Mouse (Mus musculus) left cerebral cortex, adult 11 months (tissue): ENCODE data around the gene Hoxa3.

Experiments
- DNase-seq: peaks from one replicate; pipeline ENCODE4 v3.0.0; 2022; ENCODE audit warnings: low spot score

The Hoxa3 gene

GRCm38 (mm10) chr6:52167736-52168161 is 45.4 kb downstream of the Hoxa3 start:
- no peak for DNase-seq

GRCm38 (mm10) chr6:52167176-52167575 is 46.0 kb downstream of the Hoxa3 start:
- no peak for DNase-seq

DNA sequence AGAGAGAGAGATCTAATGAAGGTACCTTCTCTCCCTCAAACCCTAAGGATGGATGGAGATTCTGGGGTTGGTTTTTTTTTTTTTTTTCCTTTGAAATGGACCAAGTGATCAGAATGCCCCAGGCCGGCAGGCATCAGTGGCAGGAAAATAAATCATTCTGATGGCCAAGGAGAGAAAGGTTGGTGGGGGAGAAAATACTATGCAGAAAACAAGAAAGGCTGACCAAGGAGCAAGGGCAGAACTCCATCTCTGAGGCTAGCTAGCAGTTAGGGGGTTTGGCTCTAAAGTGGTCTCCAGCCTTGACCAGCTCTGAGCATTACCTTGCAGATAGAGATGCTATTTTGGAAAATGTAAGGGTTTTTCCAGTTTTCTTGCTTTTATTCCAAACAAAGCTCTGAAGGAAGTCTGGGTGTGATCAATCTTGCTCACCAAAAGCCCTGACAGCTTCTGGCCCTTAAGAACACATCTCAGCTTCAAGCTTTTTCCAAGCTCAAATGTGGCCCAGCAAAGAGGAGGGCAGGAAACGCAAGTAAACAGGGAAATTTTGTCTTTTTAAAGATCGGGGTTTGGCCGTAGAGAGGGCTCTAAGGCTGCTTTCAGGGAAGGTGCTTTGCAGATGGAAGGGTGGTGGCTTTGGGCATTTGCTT is 46.6 kb downstream of the Hoxa3 start:
- no peak for DNase-seq

GRCm38 (mm10) chr6:52165441-52166370 is 47.4 kb downstream of the Hoxa3 start:
- DNase-seq = no peak

GRCm38 (mm10) chr6:52164626-52165440 is 48.3 kb downstream of the Hoxa3 start, which contains the start of gene Hoxa2:
Hoxa2 (minus strand) TSS chr6:52164831.
- no peak for DNase-seq

DNA sequence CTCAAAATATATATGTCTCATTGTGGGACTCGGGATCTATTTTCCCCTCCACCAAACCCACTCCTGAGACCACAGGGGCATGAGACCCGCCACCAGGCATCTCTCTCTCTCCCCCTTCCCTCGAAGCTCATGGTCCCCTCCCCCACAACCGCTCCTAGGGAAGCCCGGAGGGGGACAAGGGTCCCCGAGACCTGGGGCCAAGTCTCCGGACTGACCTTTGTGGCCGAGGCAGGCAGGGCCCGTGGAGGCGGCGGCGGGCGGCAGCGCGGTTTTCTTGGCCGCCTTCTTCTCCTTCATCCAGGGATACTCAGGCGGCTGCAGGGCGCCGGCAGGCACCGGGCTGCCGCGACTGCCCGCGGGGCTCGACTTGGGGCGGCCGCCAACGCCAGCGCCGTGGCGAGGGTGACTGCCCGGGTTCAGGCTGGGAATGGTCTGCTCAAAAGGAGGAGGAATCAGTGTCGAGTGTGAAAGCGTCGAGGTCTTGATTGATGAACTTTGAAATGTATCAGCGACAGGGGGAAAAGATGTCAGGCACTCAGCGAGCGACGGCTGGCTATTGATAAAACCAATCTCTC is 49.0 kb downstream of the Hoxa3 start:
- DNase-seq = no peak

DNA sequence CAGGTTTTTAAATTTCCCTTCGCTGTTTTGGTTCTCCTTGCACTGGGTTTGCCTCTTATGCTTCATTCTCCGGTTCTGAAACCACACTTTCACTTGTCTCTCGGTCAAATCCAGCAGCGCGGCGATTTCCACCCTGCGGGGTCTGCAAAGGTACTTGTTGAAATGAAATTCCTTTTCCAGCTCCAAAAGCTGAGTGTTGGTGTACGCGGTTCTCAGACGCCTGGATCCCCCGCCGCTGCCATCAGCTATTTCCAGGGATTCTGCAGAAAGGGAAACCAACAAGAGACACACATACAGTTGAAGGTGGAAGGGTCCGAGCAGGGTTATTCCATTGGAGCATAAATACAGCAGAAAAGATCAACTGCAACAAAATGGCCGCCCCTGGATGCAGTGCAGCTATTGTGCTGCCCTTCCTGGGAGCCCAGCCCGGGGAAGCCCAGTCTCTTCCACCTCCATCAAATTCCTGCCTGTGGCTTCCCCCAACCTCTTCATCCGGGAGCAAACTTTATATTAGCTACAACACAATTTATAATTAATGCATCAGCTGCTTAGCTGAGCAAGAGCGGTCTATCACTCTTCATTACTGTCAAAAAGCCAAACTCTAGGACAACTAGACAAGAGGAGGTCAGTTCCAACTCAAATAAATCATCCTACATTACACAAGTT is 49.6 kb downstream of the Hoxa3 start:
- DNase-seq = no peak

DNA sequence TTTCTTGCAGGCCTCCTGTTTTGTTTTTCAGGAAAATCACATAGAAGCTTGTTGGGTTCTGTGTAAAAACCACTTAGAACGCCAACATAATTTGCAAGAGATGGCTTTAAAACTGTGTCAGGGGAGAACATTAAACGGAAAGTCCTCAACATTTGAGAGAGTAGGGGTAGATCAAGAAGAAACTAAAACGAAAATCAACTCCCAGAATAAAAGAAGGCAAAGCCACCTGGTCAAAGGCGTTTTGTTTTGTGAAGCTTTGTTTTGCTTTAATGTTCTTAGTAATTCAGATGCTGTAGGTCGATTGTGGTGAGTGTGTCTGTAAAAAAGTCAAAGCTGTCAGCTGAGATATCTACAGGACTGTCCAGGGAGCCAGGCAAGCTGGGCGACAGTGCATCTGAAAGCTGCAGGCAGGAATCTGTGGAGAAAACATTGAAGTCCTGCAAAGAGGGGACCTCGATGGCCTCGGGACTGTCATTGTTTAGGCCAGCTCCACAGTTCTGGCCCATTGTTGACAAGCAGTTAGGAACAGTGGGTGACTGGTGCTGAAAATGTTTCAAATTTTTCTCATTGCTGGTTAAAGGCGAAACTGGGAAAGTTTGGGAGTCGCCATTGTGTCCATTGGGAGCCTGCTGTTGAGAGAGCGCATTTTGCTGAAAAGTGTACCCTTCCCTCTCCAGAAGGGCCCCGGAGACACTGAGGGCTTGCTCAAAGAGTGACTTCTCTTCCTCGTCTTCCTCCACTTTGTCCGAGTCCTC is 50.3 kb downstream of the Hoxa3 start:
- no peak for DNase-seq

- DNase-seq = no peak
These were observed 51.1 kb downstream of the Hoxa3 start for GRCm38 (mm10) chr6:52162093-52162380.

GRCm38 (mm10) chr6:52161336-52162092 is 51.6 kb downstream of the Hoxa3 start:
- DNase-seq = no peak

GRCm38 (mm10) chr6:52160511-52161335 is 52.4 kb downstream of the Hoxa3 start:
- DNase-seq = no peak

DNA sequence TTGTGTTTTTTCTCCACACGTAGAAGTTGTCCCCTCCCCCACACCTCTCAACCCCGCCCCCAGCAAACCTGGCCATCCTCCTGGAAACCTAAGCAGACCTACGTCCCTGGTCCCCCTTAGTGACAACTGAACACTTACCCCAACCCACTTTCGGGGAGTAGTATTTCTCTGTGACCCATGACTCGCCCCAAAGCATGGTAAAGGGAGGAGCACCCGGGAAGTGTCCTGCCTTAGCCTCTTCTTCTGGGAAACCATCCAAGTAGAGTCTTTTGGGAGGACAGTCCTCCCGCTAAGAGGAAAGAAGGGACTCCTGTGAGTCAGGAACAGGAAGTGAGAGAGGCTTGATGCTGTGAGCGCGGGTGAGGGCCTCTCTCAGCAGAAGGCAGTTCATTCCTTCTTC is 53.2 kb downstream of the Hoxa3 start:
- no peak for DNase-seq

GRCm38 (mm10) chr6:52159164-52159761 is 53.9 kb downstream of the Hoxa3 start:
- DNase-seq = no peak

GRCm38 (mm10) chr6:52158276-52159051 is 54.7 kb downstream of the Hoxa3 start, which contains the start of gene Hoxa1:
Hoxa1 (minus strand) TSS chr6:52158317.
- no peak for DNase-seq

GRCm38 (mm10) chr6:52157466-52158275 is 55.5 kb downstream of the Hoxa3 start:
- no peak for DNase-seq

- DNase-seq = no peak
These were observed 56.5 kb downstream of the Hoxa3 start for GRCm38 (mm10) chr6:52156551-52157200.

GRCm38 (mm10) chr6:52155471-52155870 is 57.7 kb downstream of the Hoxa3 start:
- DNase-seq = no peak
